Mouse (Mus musculus) midbrain, embryonic 10.5 days (tissue): ENCODE data around the gene Rpl13a. TPM values are rescaled to one million over a fixed set of nuclear protein-coding genes. Genes with fewer than 3 reads are reported as not detected.
"Not testable (repeated sequence)": the region's sequence is repeated elsewhere in the genome, so short reads cannot be mapped to it uniquely, and the experiment has no call there.

Experiments used
- DNase-seq: peaks from one replicate; pipeline ENCODE4 v3.0.0-alpha.2; 2017; ENCODE audit warnings: low spot score
- H3K27ac ChIP-seq: fragments of 300-500 bp; sonication (generic); replicated peaks from 2 replicates; pipeline ENCODE4 v1.5.1; 2016; ENCODE audit warnings: mild to moderate bottlenecking
- H3K27me3 ChIP-seq: fragments of 300-500 bp; sonication (generic); 2 replicates; pipeline ENCODE4 v1.6.1; 2016; ENCODE audit warnings: low read depth, mild to moderate bottlenecking; ENCODE audit not compliant: poor library complexity, severe bottlenecking
- H3K36me3 ChIP-seq: fragments of 300-500 bp; sonication (generic); 2 replicates; pipeline ENCODE4 v1.6.1; 2016; ENCODE audit warnings: mild to moderate bottlenecking, moderate library complexity
- H3K4me1 ChIP-seq: fragments of 300-500 bp; sonication (generic); 2 replicates; pipeline ENCODE4 v1.6.1; 2016
- H3K4me3 ChIP-seq: fragments of 300-500 bp; sonication (generic); 2 replicates; pipeline ENCODE4 v1.5.1; 2016; ENCODE audit warnings: mild to moderate bottlenecking, moderate library complexity
- H3K9me3 ChIP-seq: fragments of 300-500 bp; sonication (generic); replicated peaks from 2 replicates; pipeline ENCODE4 v1.6.1; 2016; ENCODE audit warnings: mild to moderate bottlenecking
- WGBS: fragments of 180-500 bp; shearing (Covaris S2); methylation state at CpG from one replicate; pipeline ENCODE4 v1.1.7; 2016; 5-methylcytosine and 5-hydroxymethylcytosine counted together
- polyA plus RNA-seq: library from polyadenylated mRNA; unstranded; fragments of >200 nt; fragmentation: Nextera tagmentation; extraction: Ambion mirVana; gene quantifications from 2 replicates; pipeline ENCODE4 v1.2.1, GENCODE M21; 2016

The Rpl13a gene
- polyA plus RNA-seq = 1,083 and 1,243 TPM in 2 replicates

DNA sequence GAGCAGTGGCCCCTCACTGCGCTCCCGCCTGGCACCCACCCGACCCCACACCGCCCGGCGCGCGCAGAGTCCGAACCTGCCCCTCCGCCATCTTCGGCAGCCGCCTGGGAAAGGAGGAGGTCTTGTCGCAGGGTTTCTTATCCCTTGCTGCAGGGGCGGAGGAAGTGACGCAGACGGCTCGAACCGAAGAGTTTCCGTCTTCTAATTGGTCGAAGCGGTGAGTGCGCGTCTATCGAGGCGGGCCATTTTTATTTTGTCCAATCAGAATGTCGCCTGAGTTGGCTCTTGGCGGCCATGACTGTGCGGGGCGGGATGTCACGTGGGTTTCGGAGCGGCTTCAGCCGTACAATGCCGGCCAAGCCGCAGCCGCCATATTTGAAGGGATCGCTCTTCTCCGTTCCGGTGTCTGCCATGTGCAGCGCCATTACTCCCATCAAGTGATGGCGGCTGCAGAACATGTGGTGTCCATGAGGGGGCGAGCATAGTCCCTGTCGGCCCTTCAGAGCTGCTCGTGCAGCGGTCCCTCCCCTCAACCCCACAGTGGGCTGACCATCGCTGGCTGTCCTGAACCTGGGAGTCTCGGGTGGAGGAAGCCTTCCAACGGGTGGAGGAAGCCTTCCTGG lies at the start of gene Rpl13a:
TSS of gene Rpl13a (minus strand) at position 138 of the 623 bp plus-strand sequence.
- peaks cover 49% of the 10 kb centered on the region for H3K4me1 ChIP-seq
- DNase-seq = peak; percentile 99
- peak within 1 kb of the TSS; percentile 100 for H3K27ac ChIP-seq
- H3K36me3 ChIP-seq = peaks cover 35% of the 10 kb centered on the region
- H3K27me3 ChIP-seq = no peaks in the 10 kb centered on the region
- WGBS = under 1% methylated on average over 48 of the region's 48 CpGs
- peak within 1 kb of the TSS; percentile 95 for H3K4me3 ChIP-seq
- no peaks in the 10 kb centered on the region for H3K9me3 ChIP-seq

DNA sequence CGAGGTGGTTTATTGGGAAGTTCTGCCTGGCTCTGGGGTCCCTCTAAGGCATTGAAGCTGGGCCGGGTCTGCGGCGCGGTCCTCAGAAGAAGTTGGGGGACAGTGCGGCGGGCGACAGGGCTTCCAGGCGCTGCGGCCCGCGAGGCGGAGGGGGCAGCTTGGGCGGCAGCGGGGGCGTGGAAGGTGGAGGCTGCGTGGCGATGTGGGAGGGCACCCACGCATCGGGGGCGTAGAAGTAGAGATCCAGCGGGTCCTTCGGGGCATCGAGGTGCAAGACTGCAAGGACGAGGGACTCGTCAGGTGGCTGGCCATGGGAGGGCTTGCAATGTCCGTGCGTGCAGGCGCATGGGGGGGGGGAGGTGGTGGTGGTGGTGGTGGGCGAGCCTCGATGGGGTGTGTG lies 47.8 kb upstream of the Rpl13a start:
- H3K27me3 ChIP-seq = peaks cover 97% of the 10 kb centered on the region
- no peak for DNase-seq
- H3K4me1 ChIP-seq = peaks cover 32% of the 10 kb centered on the region
- 0 out of 2 replicates have a peak overlapping the region, but pooled peaks have one; percentile 13 for H3K27ac ChIP-seq
- no peaks in the 10 kb centered on the region for H3K36me3 ChIP-seq
- H3K9me3 ChIP-seq = peaks cover 9% of the 10 kb centered on the region; the same call in 1 of the 2 replicates
- peak overlapping the region; percentile 44 for H3K4me3 ChIP-seq
- WGBS = under 1% methylated on average over 29 of the region's 31 CpGs

GRCm38 (mm10) chr7:45175929-45176328 lies 47.4 kb upstream of the Rpl13a start:
- Histone ChIP-seq H3K4me1 (peaks cover 27% of the 10 kb centered on the region), H3K27me3 (peaks cover 97% of the 10 kb centered on the region), H3K9me3 (peaks cover 11% of the 10 kb centered on the region), H3K4me3 (peak overlapping the region; percentile 44), H3K27ac (0 out of 2 replicates have a peak overlapping the region, but pooled peaks have one; percentile 13), H3K36me3 (no peaks in the 10 kb centered on the region)
- under 1% methylated on average over 23 of the region's 23 CpGs for whole genome bisulfite sequencing
- no peak for DNase-seq

DNA sequence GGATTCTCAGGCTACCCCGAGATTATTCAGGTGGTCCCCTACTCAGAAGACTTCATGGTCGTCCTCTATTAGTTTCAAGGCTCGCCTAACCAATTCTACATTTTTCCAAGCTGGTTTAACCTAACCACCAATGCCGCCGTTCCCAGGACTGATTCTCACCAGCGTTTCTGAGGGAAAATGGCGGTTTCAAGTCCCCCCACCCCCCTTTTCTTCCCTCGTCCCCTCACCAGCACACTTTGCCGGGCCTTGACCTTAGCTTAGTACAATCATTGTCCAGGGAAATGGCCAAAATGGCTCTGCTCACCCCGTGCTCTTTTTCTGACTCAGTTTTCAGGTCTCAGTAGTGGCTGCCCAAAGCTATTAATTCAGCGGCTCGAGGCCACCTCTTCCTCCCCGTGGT lies 46.8 kb upstream of the Rpl13a start:
- Histone ChIP-seq H3K27ac (no peak overlapping the region), H3K9me3 (peaks cover 16% of the 10 kb centered on the region), H3K4me1 (peaks cover 24% of the 10 kb centered on the region), H3K36me3 (no peaks in the 10 kb centered on the region), H3K27me3 (peaks cover 97% of the 10 kb centered on the region), H3K4me3 (peak overlapping the region; percentile 44; the same call in 1 of the 2 replicates)
- WGBS = 4% methylated on average over 13 of the region's 13 CpGs
- no peak for DNase-seq

DNA sequence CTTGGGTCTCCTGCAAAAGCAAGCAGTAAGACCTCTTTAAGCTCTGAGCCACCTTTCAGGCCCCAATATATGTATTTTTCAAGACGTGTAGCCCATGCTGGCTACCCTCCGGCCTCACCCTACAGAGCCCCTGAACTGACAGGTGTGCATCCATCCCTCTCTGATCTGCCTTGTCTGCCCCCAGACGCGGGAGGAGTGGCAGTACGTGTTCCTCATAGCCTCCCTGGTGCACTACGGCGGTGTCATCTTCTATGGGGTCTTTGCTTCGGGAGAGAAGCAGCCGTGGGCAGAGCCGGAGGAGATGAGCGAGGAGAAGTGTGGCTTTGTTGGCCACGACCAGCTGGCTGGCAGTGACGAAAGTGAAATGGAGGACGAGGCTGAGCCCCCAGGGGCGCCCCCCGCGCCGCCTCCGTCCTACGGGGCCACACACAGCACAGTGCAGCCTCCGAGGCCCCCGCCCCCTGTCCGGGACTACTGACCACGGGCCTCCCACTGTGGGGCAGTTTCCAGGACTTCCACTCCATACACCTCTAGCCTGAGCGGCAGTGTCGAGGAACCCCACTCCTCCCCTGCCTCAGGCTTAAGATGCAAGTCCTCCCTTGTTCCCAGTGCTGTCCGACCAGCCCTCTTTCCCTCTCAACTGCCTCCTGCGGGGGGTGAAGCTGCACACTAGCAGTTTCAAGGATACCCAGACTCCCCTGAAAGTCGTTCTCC lies 46.2 kb upstream of the Rpl13a start:
- H3K36me3 ChIP-seq = no peaks in the 10 kb centered on the region
- peaks cover 23% of the 10 kb centered on the region for H3K9me3 ChIP-seq
- H3K27me3 ChIP-seq = peaks cover 97% of the 10 kb centered on the region
- H3K4me3 ChIP-seq = peak overlapping the region; percentile 43
- H3K27ac ChIP-seq = no peak overlapping the region
- peaks cover 24% of the 10 kb centered on the region for H3K4me1 ChIP-seq
- peak; percentile 51 for DNase-seq
- 3% methylated on average over 29 of the region's 29 CpGs for WGBS

DNA sequence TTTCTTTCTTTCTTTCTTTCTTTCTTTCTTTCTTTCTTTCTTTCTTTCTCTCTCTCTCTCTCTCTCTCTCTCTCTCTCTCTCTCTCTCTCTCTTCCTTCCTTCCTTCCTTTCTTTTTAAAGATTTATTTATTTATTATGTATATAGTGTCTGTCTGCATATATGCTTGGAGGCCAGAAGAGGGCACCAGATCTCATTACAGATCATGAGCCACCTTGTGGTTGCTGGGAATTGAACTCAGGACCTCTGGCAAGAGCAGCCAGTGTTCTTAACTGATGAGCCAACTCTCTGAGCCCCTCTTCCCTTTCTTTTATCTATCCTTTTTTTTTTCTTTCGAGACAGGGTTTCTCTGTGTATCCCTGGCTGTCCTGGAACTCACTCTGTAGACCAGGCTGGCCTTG lies 45.2 kb upstream of the Rpl13a start:
- peaks cover 32% of the 10 kb centered on the region for H3K9me3 ChIP-seq
- peaks cover 24% of the 10 kb centered on the region for H3K4me1 ChIP-seq
- H3K27ac ChIP-seq, H3K4me3 ChIP-seq, DNase-seq, H3K36me3 ChIP-seq: not testable (repeated sequence)
- H3K27me3 ChIP-seq = peaks cover 97% of the 10 kb centered on the region
- 63% methylated on average over 1 of the region's 1 CpGs for WGBS

DNA sequence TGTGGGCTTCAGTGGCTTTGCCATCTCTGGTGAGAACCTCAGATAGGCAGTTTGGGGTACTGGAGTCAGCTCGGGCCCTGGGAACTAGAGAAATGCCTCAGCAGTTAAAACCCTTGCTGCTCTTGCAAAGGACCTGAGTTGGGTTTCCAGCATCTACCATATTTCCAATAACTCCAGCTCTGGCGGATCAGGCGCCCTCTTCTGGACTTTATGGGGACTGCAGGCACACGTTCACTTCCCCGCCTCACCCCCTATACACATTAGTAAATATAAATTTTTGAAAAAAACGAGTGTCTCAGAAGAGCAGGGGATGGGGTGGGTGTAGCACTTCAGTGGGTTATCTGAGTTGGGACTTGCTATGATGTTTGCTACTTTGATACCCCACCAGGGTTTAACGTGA lies 44.4 kb upstream of the Rpl13a start:
- WGBS = 58% methylated on average over 7 of the region's 7 CpGs
- no peak for DNase-seq
- Histone ChIP-seq H3K4me3 (no peak overlapping the region), H3K36me3 (no peaks in the 10 kb centered on the region), H3K27me3 (peaks cover 97% of the 10 kb centered on the region), H3K27ac (no peak overlapping the region), H3K9me3 (peaks cover 34% of the 10 kb centered on the region), H3K4me1 (peaks cover 31% of the 10 kb centered on the region)

DNA sequence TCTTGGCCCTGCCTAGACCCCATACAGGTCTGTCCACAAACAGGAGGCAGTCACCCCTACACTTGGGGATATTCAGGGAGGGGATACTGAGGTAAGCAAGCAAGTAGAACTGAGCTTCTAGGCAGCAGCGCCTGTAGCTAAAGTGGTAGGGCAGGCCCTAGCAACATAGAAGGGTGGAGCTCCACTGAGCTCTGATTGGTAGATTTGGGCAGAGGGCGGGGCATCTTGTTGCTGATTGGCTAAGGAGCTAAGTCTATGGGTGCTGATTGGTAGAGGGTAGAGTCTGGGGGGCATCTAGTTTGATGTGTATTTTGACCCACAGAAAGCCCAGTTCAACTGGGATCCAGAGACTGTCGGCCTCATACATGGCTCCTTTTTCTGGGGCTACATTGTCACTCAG lies 40.9 kb upstream of the Rpl13a start:
- H3K4me3 ChIP-seq = no peak overlapping the region
- H3K27ac ChIP-seq = no peak overlapping the region
- peaks cover 15% of the 10 kb centered on the region for H3K4me1 ChIP-seq
- 92% methylated on average over 3 of the region's 3 CpGs for WGBS
- H3K36me3 ChIP-seq = no peaks in the 10 kb centered on the region
- H3K9me3 ChIP-seq = peaks cover 34% of the 10 kb centered on the region
- peaks cover 97% of the 10 kb centered on the region for H3K27me3 ChIP-seq
- DNase-seq = no peak

- no peak for DNase-seq
- no peaks in the 10 kb centered on the region for H3K36me3 ChIP-seq
- H3K27me3 ChIP-seq = peaks cover 97% of the 10 kb centered on the region
- peak overlapping the region; percentile 31 for H3K4me3 ChIP-seq
- 5% methylated on average over 24 of the region's 24 CpGs for WGBS
- H3K9me3 ChIP-seq = peaks cover 34% of the 10 kb centered on the region
- no peak overlapping the region for H3K27ac ChIP-seq
- H3K4me1 ChIP-seq = peaks cover 22% of the 10 kb centered on the region
Observed at GRCm38 (mm10) chr7:45168656-45169055, 40.1 kb upstream of the Rpl13a start.

DNA sequence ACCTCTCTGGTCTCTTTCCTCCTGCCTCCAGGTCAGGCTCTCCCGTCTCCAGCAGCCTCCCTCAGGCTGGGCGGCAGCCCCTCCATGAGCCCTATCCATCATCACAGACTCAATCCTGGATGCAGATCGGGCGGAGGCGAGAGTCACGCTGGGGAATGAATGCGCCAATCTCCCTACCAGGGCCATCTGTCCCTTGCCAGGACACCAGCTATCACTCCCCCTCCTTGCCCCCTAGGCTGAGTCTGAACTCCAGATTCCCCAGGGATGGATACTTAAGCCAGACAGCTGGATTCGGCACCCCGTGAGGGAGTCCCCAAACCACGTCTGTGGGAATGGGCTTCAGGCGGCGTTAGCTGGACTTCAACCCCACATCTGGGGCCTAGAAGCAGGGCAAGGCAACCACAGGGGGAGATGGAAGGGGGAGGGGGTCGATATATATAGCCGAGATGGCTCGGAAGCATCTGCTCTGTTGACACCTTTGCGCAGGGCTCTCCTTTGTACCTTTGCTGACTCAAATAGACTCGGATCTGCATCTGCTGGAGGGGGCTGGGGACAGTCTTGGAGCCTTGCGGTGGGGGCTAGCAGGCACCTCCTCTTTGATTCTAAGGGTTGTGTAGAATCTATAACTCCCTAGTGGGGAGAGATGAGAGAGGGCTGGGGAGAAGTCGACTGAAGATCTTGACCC lies 39.3 kb upstream of the Rpl13a start:
- Histone ChIP-seq H3K27me3 (peaks cover 98% of the 10 kb centered on the region), H3K27ac (no peak overlapping the region), H3K4me3 (peak overlapping the region; percentile 31), H3K4me1 (peaks cover 24% of the 10 kb centered on the region), H3K9me3 (peaks cover 34% of the 10 kb centered on the region), H3K36me3 (no peaks in the 10 kb centered on the region)
- WGBS = 2% methylated on average over 19 of the region's 19 CpGs
- no peak for DNase-seq

DNA sequence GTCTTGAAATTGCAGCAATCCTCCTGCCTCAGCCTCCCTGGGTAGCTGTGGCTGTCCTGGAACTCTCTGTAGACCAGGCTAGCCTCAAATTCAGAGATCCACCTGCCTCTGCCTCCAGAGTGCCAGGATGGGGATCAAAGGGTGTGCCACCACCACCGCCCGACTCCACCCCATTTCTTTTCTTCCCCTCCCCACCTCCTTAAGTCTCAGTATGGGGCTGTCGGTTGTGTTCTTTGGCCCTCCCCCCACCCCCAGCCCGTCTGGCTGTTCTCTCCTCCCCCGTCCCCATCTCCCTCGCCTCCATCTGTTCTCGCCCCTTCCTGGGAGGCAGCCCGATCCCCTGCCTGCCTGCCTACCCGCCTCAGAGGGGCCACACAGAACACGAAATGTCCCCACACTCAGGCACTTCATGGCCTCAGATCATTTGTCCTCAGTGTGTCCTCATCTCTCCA lies 38.4 kb upstream of the Rpl13a start:
- H3K4me1 ChIP-seq = peaks cover 32% of the 10 kb centered on the region

GRCm38 (mm10) chr7:45165701-45166100 lies 37.1 kb upstream of the Rpl13a start:
- Histone ChIP-seq H3K27me3 (peaks cover 85% of the 10 kb centered on the region), H3K4me1 (peaks cover 33% of the 10 kb centered on the region), H3K27ac (no peak overlapping the region), H3K36me3 (peaks cover 4% of the 10 kb centered on the region), H3K9me3 (peaks cover 21% of the 10 kb centered on the region), H3K4me3 (no peak overlapping the region)
- DNase-seq = no peak
- 44% methylated on average over 11 of the region's 11 CpGs for WGBS

More for the DNA sequence above, 38.4 kb upstream of the Rpl13a start:
- peaks cover 98% of the 10 kb centered on the region for H3K27me3 ChIP-seq
- no peak overlapping the region for H3K27ac ChIP-seq
- peaks cover 30% of the 10 kb centered on the region for H3K9me3 ChIP-seq
- WGBS = 24% methylated on average over 10 of the region's 10 CpGs
- no peaks in the 10 kb centered on the region for H3K36me3 ChIP-seq
- H3K4me3 ChIP-seq = no peak overlapping the region
- DNase-seq = no peak
